Mouse (Mus musculus): ENCODE results near the gene Armc5.

The Armc5 gene

DNA sequence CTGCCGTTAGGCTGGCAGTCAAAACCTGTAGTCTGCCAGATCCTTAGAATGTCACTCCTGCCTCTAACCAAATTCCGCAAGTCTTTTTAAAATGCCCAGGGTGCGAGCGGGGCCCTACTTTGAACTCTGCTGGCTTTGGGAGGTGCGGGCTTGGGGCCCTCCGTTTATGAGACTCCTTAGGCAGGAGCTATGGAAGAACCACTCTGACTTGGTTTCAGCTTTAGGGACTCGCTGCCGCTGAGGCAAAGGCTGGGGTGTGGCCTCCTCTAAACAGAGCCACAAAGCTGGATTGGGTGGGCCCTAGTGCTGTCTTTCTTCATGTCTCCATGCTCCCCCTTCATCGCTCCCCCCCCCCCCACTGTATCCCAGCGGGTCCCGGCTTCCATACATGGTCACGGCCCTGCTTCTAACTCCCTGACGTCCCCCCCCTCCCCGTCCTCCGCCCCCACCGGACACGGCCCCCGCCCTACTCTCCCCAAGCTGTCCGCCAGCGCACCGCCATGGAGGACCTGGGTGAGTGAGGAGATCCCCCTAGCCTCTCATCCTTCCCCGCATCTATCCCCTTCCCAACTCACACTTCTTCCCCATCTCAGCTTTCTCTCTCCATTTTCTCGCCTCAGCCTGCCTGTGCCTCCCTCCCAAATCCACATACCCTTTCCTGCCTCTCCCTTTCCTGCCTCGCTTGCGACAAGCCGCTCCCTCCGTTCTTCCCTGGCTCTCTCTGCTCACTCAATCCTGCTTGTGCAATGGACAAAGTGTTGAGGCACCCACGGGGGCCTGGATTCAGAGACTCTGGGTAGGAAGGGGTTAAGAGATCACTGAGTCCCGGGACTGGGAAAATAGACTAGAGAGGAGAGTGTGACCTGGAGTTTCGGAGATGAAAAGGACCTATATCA is 9.6 kb downstream of the Armc5 start, which contains the start of gene Tgfb1i1:
Gene Tgfb1i1, plus strand, starts transcription at position 317 of the 896 bp plus-strand sequence.
- peak; percentile 64 for DNase-seq

DNA sequence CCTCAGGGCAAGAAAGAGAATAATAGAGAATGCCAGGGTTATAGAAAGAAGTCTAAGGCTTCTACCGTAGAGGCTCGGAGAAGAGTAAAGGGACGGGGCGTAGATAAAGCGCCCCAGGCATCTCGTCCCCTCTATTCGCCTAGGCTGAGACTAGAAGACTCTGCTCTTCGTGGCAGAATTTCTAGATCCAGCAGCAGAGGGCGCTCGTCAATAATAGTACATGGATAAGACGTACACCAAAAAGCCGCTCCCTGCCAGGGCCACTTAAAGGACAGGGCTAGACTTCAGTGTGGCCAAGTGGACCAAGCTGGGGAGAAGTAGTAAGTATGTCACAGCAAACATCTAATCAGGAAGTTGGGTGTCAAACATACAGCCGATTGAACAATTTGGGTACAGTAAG is 10.3 kb downstream of the Armc5 start:
- DNase-seq, result peak; percentile 87

DNA sequence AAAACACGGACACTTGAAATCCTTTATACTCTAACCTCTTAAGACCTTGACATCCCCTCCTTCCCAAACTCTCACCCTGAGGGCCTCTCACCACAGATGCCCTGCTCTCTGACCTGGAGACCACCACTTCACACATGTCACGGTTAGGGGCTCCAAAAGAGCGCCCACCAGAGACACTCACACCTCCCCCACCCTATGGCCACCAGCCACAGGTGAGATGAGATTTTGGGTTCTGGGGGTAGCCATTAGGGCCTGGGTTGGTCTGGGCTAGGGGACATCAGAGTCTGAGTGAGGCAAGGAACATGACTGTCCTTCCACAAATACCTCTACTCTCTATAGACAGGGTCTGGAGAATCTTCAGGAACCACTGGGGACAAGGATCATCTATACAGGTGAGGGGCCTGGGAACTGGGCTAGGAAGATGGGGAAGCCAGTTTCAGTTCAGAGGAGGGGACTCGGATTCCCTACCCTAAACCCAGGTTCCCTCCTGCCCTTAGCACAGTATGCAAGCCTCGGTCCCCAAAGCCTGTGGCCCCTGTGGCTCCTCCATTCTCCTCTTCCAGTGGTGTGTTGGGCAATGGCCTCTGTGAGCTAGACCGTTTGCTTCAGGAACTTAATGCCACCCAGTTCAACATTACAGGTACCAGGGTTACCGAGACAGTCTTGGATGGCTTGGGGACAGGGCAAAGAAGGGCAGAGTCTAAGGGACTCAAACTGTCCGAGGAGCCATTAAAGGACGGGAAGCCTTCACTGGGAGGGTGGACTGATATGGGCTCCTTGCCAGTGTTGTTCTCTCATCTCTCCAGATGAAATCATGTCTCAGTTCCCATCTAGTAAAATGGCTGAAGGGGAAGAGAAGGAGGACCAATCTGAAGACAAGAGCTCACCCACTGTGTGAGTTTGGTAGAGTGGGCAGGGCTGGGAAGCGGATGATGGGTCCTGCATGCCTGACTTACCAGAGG is 11.2 kb downstream of the Armc5 start:
- peak; percentile 41 for DNase-seq

DNA sequence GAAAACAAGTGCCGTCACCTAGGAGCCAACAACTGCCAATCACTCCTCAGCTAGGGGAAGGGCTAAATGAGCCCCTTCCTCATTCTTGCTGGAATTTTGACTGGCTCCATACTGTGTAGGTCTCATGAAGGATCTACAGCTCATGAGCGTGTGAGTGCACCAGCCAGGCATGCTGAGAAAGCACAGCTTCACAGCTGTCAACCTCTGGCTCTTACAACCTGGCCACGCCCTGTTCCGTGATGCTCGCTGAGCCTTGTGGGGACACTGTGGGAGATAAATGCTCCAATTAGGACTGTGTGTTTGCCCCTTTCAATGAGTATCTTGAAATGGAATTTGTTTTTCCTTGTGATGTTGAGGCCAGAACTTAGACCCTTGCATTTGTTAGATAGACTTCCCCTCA is 12.9 kb downstream of the Armc5 start:
- no peak for DNase-seq

DNA sequence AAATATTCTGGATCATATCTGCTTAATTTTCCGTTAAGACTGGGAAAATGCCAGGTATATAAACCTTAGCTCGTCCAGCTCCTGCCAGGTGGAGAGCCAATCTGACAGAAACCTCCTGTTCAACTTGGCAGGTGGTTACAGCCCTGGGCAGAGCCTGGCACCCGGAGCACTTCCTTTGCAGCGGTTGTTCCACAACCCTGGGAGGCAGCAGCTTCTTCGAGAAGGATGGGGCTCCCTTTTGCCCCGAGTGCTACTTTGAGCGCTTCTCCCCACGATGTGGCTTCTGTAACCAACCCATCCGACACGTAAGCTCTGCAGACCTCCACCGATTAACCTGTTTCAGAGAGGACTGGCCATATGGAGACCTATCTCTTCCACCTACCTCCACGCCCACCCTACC is 14.8 kb downstream of the Armc5 start:
- DNase-seq, result peak; percentile 70

DNA sequence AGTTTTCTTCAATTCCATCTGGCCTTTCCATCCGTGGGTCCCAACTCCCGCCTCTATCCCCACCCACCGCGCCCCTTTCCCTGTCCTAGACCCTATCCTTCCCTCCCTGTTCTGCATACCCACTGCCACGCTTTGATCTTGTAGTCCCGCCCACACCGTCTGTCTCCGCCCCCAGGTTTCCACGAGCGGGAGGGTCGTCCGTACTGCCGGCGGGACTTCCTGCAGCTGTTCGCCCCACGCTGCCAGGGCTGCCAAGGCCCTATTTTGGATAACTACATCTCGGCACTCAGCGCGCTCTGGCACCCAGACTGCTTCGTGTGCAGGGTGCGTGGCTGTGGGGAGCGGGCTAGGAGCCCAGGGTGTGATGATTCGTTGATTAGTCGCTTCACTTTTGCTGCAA is 15.5 kb downstream of the Armc5 start:
- peak; percentile 35 for DNase-seq

DNA sequence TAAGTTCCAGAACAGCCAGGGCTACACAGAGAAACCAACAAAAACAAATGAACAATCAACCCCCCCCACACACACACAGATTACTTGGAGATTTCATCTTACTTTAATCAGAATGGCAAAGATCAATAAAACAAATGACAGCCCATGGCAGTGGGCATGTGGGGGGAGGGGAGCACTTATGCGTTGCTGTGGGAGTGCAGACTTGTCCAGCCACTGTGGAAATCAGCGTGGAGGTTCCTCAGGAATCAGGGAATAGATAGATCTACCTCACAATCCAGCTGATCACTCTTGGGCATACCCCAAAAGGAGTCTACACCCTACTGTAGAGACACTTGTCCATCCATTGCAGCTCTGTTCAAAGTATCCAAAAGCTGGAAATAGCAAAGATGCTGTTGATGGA is 17.8 kb downstream of the Armc5 start:
- DNase-seq, result no peak

DNA sequence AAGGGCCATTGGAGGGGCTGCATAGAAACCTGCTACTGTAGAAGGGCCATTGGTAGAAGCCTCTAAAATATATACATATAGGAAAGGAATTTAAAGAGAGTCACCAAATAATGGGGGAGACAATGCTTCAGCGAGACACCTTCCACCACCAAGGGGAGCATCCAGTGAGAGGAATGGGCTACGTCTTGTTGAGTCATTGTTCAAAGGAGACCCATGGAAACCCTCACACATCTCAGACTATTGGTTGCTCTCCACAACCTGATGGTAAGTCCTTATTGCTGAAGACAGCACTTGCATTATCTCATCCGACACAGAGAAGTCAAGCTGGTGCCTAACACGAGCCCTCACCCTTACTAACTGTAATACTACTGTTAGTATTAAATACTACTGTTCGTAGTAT is 18.6 kb downstream of the Armc5 start:
- no peak for DNase-seq

DNA sequence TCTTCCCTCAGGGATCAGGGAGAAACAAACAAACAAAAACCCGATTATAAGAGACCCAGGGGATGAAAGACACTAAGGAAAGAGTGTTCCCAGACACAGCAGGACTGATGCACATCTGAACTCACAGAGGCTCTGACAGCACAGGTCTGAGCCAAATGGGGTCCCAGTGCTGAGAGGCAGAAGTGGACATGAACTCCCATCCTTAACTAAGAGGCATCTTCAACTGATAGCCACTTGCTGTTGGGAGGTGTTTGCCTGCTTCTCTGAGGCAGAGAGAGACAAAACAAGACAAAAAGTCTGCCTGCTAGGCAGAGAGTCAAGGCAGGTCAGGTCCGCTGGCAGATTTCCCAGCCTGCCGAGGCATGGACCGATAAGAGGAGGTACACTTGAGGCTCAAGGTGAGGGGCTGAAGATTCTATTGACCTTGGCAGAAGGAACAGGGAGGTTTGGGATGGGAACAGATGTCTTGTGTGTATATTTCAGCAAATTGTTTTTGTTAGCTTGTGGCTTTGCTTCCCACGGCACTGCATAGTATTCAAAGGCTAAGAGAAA is 19.7 kb downstream of the Armc5 start:
- no peak for DNase-seq

DNA sequence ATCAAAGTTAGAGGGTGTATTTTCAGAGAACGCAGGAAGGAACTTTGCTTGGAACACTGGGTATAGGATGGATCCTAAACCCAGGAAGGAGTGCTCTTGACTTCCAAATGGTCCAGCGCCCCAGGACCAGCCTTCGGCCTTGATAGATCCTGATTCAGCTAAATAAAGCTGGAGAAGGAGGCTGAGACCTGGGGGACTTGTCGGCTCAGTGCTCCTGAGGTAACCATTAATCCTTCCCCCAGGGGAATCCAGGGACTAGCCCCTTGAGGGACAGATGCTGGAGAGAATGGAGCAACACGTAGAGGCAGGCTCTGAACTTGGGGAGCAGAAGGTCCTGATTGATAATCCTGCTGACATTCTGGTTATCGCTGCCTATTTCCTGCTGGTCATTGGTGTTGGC is 28.3 kb downstream of the Armc5 start, which contains the start of gene Slc5a2:
Gene Slc5a2, plus strand, starts transcription at position 247 of the 400 bp plus-strand sequence.
- DNase-seq, result no peak

DNA sequence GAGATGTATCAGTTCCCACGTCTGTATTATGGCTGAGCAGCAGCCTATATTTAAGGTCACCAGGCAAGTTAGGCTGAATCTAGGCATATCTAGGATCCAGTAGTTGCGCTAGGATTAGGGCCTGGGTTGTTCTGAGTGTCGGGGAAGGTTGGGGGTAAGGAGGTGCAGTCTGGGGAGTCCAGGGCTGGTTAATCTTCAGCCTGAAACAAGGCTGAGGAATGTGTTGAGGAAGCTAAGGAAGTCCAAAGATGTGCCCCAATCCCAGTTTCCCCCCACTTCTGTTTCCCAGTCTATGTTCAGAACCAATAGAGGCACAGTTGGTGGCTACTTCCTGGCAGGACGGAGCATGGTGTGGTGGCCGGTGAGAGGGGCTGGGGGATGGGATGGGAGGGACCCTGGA is 28.9 kb downstream of the Armc5 start:
- no peak for DNase-seq

DNA sequence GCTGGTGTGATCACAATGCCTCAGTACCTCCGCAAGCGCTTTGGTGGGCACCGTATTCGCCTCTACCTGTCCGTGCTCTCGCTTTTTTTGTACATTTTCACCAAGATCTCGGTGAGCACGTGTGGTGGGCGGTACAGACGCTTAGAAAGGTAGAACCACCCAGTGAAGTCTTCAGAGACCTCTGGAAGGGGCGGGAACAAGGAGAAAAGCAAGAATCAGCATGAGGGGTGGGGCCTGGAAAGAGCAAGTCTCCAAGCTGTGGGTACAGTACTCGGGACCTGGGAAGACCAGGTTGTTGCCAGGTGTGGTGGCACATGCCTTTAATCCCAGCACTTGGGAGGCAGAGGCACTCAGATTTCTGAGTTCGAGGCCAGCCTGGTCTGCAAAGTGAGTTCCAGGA is 30.2 kb downstream of the Armc5 start:
- no peak for DNase-seq

DNA sequence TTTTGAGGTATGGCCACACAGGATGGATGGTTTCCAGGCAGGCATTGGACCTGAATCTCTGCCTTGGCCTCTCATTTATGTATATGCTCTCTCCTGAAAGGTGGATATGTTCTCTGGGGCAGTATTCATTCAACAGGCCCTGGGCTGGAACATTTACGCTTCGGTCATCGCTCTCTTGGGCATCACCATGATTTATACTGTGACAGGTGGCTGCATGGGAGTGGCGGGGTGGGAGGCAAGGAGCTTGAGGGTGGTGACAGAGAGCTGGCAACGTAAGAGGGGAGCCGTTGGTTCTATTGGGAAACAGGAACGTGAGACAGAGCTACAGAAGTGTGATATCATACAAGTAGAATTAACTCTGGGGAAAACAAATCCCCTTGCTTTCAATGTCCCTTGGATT is 30.7 kb downstream of the Armc5 start:
- no peak for DNase-seq

DNA sequence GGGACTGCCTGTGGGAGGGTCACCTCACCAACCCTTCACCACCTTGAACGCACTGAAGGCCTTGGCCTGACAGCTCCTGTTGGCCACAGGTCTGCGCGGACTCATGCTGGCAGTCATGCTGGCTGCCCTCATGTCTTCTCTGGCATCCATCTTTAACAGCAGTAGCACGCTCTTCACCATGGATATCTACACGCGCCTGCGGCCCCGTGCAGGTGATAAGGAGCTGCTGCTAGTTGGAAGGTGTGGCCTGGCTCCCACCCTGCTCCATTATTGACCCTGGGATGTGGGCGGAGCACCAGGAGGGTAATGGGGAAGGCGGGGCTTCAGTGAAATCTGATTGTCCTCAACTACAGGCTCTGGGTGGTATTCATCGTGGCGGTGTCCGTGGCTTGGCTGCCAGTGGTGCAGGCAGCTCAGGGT is 33.3 kb downstream of the Armc5 start:
- DNase-seq, result peak; percentile 80

DNA sequence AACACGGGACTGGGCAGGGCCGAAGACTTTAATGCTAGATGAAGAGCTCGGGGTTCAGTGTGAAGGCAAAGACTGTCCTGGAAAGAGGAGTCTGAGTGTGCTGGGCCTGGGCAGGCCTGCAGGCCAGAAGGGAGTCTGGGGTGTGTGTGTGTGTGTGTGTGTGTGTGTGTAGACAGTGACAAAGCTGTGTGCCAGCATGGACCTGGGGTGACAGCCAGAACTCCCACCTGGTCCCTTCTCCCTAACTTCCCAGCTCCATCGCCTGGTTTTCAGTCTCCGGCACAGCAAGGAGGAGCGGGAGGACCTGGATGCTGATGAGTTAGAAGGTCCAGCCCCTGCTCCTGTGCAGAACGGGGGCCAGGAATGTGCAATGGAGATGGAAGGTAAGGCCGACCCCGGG is 34.4 kb downstream of the Armc5 start:
- peak; percentile 60 for DNase-seq

DNA sequence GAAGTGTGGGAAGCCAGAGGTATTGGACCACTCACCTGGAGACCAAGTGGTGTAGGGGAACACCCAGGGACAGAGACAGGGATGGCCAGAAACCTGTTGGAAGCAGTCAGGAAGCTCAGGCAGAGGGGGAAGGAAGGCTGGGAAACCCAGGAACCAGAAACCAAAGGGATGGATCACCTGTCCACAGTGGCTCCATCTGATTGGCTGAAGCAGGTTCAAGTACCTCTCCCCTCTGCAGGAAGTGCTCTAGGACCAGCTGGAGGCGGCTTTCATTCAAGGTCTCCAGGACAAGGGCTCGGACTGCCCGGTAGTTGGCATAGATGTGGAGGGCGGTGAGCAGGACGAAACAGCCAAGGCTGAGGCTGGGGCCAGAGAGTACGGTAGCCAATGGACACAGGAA is 38.9 kb downstream of the Armc5 start:
- DNase-seq, result no peak

DNA sequence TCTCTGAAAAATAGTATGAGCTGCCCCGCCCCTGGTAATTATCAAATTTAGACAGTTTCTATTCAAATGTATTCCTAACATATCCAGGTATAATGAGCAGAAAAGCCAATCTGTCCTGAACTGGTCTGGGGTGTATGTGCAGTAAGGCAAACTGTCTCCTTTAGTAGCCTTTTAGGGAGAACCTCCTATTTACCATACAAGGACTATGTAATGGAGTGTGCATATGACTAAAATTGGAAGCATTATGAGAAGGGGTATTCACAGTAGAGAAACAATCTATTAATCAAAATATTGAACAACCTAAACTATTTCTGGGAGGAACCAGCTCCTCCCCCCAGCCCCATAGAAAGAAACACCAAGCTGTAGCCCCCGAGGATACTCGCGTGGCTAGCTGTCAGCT is 42.6 kb downstream of the Armc5 start:
- no peak for DNase-seq

DNA sequence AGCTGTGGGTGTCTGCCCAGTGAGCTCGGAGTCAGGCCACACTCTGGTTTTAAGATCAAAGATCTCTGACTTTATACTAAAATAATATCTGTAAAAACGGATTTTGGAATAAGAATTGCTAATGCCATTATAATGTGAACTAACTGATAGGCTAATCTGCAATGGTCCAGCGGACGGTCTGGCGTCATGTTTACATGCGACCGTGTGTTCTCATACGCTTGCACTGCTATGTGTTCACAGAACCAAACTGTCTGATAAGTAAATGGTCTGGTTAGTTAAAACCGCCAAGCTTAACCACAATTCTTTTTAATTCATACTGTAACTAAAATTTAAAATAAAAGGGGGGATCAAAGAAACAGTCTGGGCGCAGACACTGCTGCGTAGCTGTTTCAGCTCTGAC is 44.6 kb downstream of the Armc5 start:
- no peak for DNase-seq

DNA sequence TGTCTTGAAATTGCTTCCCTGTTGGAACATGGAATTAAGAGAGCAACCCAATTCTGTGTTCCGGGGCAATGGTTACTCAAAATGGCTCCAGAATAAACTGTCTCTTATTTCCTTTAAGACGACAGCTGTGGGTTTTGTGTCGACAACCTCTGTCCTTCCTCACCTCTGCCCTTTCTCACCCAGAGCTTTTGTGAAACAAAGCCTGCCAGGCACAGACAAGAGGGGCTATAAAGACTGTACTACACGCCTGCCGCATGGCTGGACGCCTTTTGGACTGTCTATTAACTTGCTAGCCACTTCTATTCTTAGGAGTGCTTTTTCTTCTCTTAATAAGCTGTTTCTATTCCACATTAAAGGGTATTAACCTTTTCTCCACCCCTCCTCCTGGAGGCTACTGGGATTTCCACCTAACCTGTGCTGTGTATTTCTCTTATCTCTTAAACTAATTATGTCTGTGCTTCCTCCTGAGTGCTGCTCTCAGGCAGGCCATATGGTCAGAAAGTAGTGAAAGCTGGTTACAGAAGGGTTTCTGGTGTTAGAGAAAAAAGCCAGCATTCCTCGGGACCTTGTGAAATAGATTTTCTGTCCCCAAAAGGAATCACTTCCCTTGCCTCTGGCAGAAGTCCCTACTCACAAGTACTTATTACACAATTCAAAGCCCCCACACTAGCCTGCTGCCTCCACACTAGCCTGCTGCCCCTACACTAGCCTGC is 45.5 kb downstream of the Armc5 start:
- no peak for DNase-seq

DNA sequence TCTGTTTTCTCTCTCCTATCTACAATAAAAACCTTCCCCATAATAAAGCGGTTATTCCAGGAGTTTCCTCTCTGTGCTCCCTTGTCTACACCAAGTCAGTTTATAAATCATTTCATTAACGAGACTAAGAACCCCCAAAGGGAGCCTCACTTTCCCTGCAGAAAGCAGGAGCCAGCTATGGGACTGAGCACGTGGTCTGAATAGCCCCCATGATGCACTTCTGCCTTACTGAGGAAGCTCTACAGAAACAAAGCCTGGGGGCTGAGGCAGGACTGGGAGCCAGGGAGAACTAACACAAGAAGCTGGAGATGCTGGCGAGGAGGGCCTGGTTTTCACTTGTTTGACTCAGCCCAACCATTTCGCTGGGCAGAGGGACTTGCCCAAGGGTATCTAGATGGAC is 46.9 kb downstream of the Armc5 start:
- no peak for DNase-seq

DNA sequence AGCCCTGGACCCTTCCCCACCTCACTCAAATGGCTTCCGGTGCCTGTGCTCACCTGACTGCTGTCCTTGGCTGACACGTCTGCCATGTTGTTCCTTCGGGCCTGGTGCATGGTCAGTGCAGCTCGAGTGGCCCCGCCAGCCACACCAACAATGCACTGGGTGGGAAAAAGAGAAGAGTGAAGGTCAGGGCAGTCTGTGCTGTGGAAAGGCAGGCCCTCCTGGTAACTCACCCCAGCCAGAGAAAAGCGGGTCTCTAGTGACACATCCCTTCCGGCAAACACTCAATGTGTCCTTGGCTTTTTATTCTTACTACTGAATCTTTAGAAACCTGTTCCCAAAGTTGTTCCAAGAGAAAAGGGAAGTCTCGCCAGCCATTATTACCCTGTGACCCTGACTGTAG is 47.9 kb downstream of the Armc5 start:
- no peak for DNase-seq

DNA sequence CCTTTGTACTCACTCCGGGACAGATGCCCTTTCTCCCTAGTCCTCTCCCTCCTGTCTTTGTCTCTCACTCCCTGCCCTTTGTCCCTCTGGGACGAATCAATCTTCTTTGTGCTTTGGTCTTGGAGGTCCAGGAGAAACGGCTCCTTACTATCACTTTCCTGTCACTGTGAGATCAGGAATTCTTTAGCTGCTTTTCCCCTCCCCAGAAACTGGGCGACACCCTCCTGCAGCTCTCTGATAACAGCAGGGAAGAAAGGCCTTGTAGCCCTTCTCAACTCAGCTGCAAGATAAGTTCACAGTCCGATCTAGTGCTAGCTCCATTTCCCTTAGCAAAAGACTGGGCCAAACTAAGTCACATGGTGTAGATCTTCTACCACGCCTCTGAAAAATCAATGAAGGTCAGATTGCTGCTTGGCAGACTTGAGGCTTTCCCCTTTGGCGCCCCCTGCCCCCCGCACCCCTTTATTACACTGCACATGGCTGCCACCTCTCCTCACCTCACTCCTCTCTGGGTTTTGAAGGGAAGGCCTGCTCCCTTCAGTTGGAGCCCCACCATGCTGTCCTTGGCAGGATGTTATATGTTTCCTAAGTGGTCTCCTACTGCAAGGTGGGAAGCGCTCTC is 51.9 kb downstream of the Armc5 start:
- DNase-seq, result no peak
